Mouse (Mus musculus) C2C12 (cell line): ENCODE measurements around the gene Hsd17b3. TPM values are rescaled to one million over a fixed set of nuclear protein-coding genes. Genes with fewer than 3 reads are reported as not detected.
"Not testable (repeated sequence)": the region's sequence is repeated elsewhere in the genome, so short reads cannot be mapped to it uniquely, and the experiment has no call there.

Experiments used
- H3K27me3 ChIP-seq: one replicate; pipeline ENCODE4 v1.6.1; 2011; ENCODE audit not compliant: control insufficient read depth, insufficient read depth, insufficient read length
- H3K36me3 ChIP-seq: one replicate; pipeline ENCODE4 v1.6.1; 2011; ENCODE audit not compliant: control insufficient read depth, insufficient read depth
- H3K4me3 ChIP-seq: one replicate; pipeline ENCODE4 v1.5.1; 2011; ENCODE audit warnings: mild to moderate bottlenecking, control low read depth; ENCODE audit not compliant: poor library complexity, insufficient read depth, severe bottlenecking
- H3K79me2 ChIP-seq: one replicate; pipeline ENCODE4 v1.6.1; 2011; ENCODE audit not compliant: control insufficient read depth, insufficient read depth
- H3K79me3 ChIP-seq: one replicate; pipeline ENCODE4 v1.6.1; 2011; ENCODE audit warnings: low read depth, control low read depth
- H3ac ChIP-seq: one replicate; pipeline ENCODE3; 2011; ENCODE audit warnings: low read depth; ENCODE audit not compliant: control insufficient read depth, insufficient read length
- CEBPB ChIP-seq: IDR thresholded peaks from one replicate; pipeline ENCODE4 v1.6.1; 2011; ENCODE audit warnings: low read depth, mild to moderate bottlenecking, control low read depth, moderate library complexity
- CTCF ChIP-seq: IDR thresholded peaks from one replicate; pipeline ENCODE4 v1.5.1; 2011; ENCODE audit not compliant: control insufficient read depth, insufficient read depth, insufficient read length
- FOSL1 ChIP-seq: IDR thresholded peaks from one replicate; pipeline ENCODE4 v1.8.0; 2011; ENCODE audit warnings: mild to moderate bottlenecking, low read length; ENCODE audit not compliant: poor library complexity, insufficient read depth, severe bottlenecking
- MAX ChIP-seq: IDR thresholded peaks from one replicate; pipeline ENCODE4 v1.6.1; 2011; ENCODE audit warnings: mild to moderate bottlenecking, control low read depth
- MYOD1 ChIP-seq: IDR thresholded peaks from one replicate; pipeline ENCODE4 v1.6.1; 2011; ENCODE audit warnings: low read depth; ENCODE audit not compliant: control insufficient read depth, insufficient read length
- MYOG ChIP-seq: IDR thresholded peaks from one replicate; pipeline ENCODE4 v1.6.1; 2011; ENCODE audit not compliant: control insufficient read depth, insufficient read length; ENCODE audit errors: extremely low read depth
- USF1 ChIP-seq: IDR thresholded peaks from one replicate; pipeline ENCODE4 v1.6.1; 2011; ENCODE audit warnings: low read depth, mild to moderate bottlenecking, control low read depth, moderate library complexity
- polyA plus RNA-seq: library from polyadenylated mRNA; unstranded; fragments of >200 nt; fragmentation: generic; extraction: Trizol; gene quantifications from one replicate; pipeline ENCODE4 v1.2.1, GENCODE M21; 2012; ENCODE audit warnings: missing spikeins

The Hsd17b3 gene
- polyA plus RNA-seq, 1 experiment: not detected

- Histone ChIP-seq H3K4me3 (no peak overlapping the region), H3K79me3 (no peaks in the 10 kb centered on the region), H3K79me2 (no peaks in the 10 kb centered on the region), H3K36me3 (no peaks in the 10 kb centered on the region), H3K27me3 (no peaks in the 10 kb centered on the region), H3ac (no peak overlapping the region)
- TF ChIP-seq CEBPB (no peak), MYOD1 (no peak), USF1 (no peak), MAX (no peak), FOSL1 (no peak), CTCF (no peak)
Measured at GRCm38 (mm10) chr13:64053959-64054358, 35.1 kb downstream of the Hsd17b3 start.

GRCm38 (mm10) chr13:64052281-64052680 lies 36.7 kb downstream of the Hsd17b3 start:
- not testable (repeated sequence) for H3K79me2 ChIP-seq, H3K79me3 ChIP-seq, H3K36me3 ChIP-seq, H3ac ChIP-seq, H3K27me3 ChIP-seq, H3K4me3 ChIP-seq

- Histone ChIP-seq H3K36me3 (no peaks in the 10 kb centered on the region), H3ac (no peak overlapping the region)
- TF ChIP-seq CEBPB: no peak
- TF ChIP-seq FOSL1: no peak
Measured at GRCm38 (mm10) chr13:64050895-64051294, 38.1 kb downstream of the Hsd17b3 start.

GRCm38 (mm10) chr13:64049535-64049934 lies 39.5 kb downstream of the Hsd17b3 start:
- H3K4me3 ChIP-seq: no peak overlapping the region
- H3K36me3 ChIP-seq: no peaks in the 10 kb centered on the region
- TF ChIP-seq MYOG: no peak
- TF ChIP-seq MYOD1: no peak
- TF ChIP-seq MAX: no peak
- TF ChIP-seq FOSL1: no peak
- no peak for TF ChIP-seq CTCF
- no peaks in the 10 kb centered on the region for H3K79me3 ChIP-seq
- H3ac ChIP-seq: no peak overlapping the region
- H3K27me3 ChIP-seq: no peaks in the 10 kb centered on the region
- H3K79me2 ChIP-seq: no peaks in the 10 kb centered on the region

More at GRCm38 (mm10) chr13:64050895-64051294, 38.1 kb downstream of the Hsd17b3 start:
- no peaks in the 10 kb centered on the region for H3K27me3 ChIP-seq
- no peak overlapping the region for H3K4me3 ChIP-seq
- no peaks in the 10 kb centered on the region for H3K79me2 ChIP-seq
- no peaks in the 10 kb centered on the region for H3K79me3 ChIP-seq

GRCm38 (mm10) chr13:64048467-64048866 lies 40.6 kb downstream of the Hsd17b3 start:
- no peak for TF ChIP-seq CEBPB
- Histone ChIP-seq H3K36me3 (no peaks in the 10 kb centered on the region), H3K27me3 (no peaks in the 10 kb centered on the region), H3K79me3 (no peaks in the 10 kb centered on the region), H3K79me2 (no peaks in the 10 kb centered on the region), H3K4me3 (no peak overlapping the region), H3ac (no peak overlapping the region)

- H3K36me3 ChIP-seq: no peaks in the 10 kb centered on the region
- H3K27me3 ChIP-seq: peaks cover 5% of the 10 kb centered on the region
- no peaks in the 10 kb centered on the region for H3K79me2 ChIP-seq
- H3K4me3 ChIP-seq: no peak overlapping the region
- H3ac ChIP-seq: no peak overlapping the region
- no peaks in the 10 kb centered on the region for H3K79me3 ChIP-seq
- TF ChIP-seq CEBPB (no peak), FOSL1 (no peak), CTCF (no peak), MAX (no peak), USF1 (no peak)
Measured at GRCm38 (mm10) chr13:64039976-64040375, 49.1 kb downstream of the Hsd17b3 start.

GRCm38 (mm10) chr13:64038114-64038513 lies 50.9 kb downstream of the Hsd17b3 start:
- no peak overlapping the region for H3ac ChIP-seq
- TF ChIP-seq MAX (no peak), CTCF (no peak), FOSL1 (no peak), CEBPB (no peak), USF1 (no peak), MYOG (no peak), MYOD1 (no peak)

More at GRCm38 (mm10) chr13:64038114-64038513, 50.9 kb downstream of the Hsd17b3 start:
- Histone ChIP-seq H3K4me3 (no peak overlapping the region), H3K79me2 (no peaks in the 10 kb centered on the region), H3K79me3 (no peaks in the 10 kb centered on the region), H3K36me3 (no peaks in the 10 kb centered on the region), H3K27me3 (peaks cover 5% of the 10 kb centered on the region)
